Mouse (Mus musculus): ENCODE measurements around the gene Olfr1044. TPM values are rescaled to one million over a fixed set of nuclear protein-coding genes. Genes with fewer than 3 reads are reported as not detected.
"Not testable (repeated sequence)": the region's sequence is repeated elsewhere in the genome, so short reads cannot be mapped to it uniquely, and the experiment has no call there.

The Olfr1044 gene
- not detected in 2 replicates for polyA plus RNA-seq (2012; rRNA removed)

GRCm38 (mm10) chr2:86177720-86178119 lies at the start of gene Olfr1044:
TSS of gene Olfr1044 (minus strand) at chr2:86177820.
- H3K27me3 ChIP-seq (ENCODE audit: control insufficient read depth, insufficient read depth, low read length), result no peaks in the 10 kb centered on the region
- H3K4me3 ChIP-seq (ENCODE audit: control insufficient read depth, low read depth, low read length), result no peak within 1 kb of the TSS
- H3K27ac ChIP-seq (ENCODE audit: control insufficient read depth, insufficient read depth, low read depth, low read length), result no peak within 1 kb of the TSS
- H3K36me3 ChIP-seq (ENCODE audit: control insufficient read depth, insufficient read depth, low read length), result no peaks in the 10 kb centered on the region
- no peak for TF ChIP-seq CTCF (IDR thresholded peaks at IDR 0.05; ENCODE audit: control insufficient read depth, insufficient read depth, insufficient replicate concordance, low read depth, low read length)
- TF ChIP-seq POLR2A (IDR thresholded peaks at IDR 0.05; ENCODE audit: control insufficient read depth, low read depth, low read length), result no peak
- H3K4me1 ChIP-seq (ENCODE audit: control insufficient read depth, insufficient read depth, low read length), result no peaks in the 10 kb centered on the region

- TF ChIP-seq POLR2A (IDR thresholded peaks at IDR 0.05; ENCODE audit: control insufficient read depth, low read depth, low read length) (no peak), CTCF (IDR thresholded peaks at IDR 0.05; ENCODE audit: control insufficient read depth, insufficient read depth, insufficient replicate concordance, low read depth, low read length) (no peak)
Measured at GRCm38 (mm10) chr2:86219214-86219613, 41.6 kb upstream of the Olfr1044 start, which contains the start of gene Olfr1046. TSS of gene Olfr1046 (minus strand) at chr2:86219314.

GRCm38 (mm10) chr2:86202909-86203308 lies 25.3 kb upstream of the Olfr1044 start, which contains the start of gene Olfr1045:
TSS of gene Olfr1045 (minus strand) at chr2:86203009.
- H3K27ac ChIP-seq (ENCODE audit: control insufficient read depth, insufficient read depth, low read depth, low read length), result no peak within 1 kb of the TSS
- no peaks in the 10 kb centered on the region for H3K36me3 ChIP-seq (ENCODE audit: control insufficient read depth, insufficient read depth, low read length)
- TF ChIP-seq CTCF (IDR thresholded peaks at IDR 0.05; ENCODE audit: control insufficient read depth, insufficient read depth, insufficient replicate concordance, low read depth, low read length), result no peak
- no peak for TF ChIP-seq POLR2A (IDR thresholded peaks at IDR 0.05; ENCODE audit: control insufficient read depth, low read depth, low read length)
- H3K4me1 ChIP-seq (ENCODE audit: control insufficient read depth, insufficient read depth, low read length), result no peaks in the 10 kb centered on the region
- H3K27me3 ChIP-seq (ENCODE audit: control insufficient read depth, insufficient read depth, low read length), result no peaks in the 10 kb centered on the region
- H3K4me3 ChIP-seq (ENCODE audit: control insufficient read depth, low read depth, low read length), result no peak within 1 kb of the TSS

More at GRCm38 (mm10) chr2:86219214-86219613, 41.6 kb upstream of the Olfr1044 start, which contains the start of gene Olfr1046:
- no peaks in the 10 kb centered on the region for H3K36me3 ChIP-seq (ENCODE audit: control insufficient read depth, insufficient read depth, low read length)
- H3K27me3 ChIP-seq (ENCODE audit: control insufficient read depth, insufficient read depth, low read length), result no peaks in the 10 kb centered on the region
- H3K27ac ChIP-seq (ENCODE audit: control insufficient read depth, insufficient read depth, low read depth, low read length), result no peak within 1 kb of the TSS
- H3K4me3 ChIP-seq (ENCODE audit: control insufficient read depth, low read depth, low read length), result no peak within 1 kb of the TSS
- H3K4me1 ChIP-seq (ENCODE audit: control insufficient read depth, insufficient read depth, low read length), result no peaks in the 10 kb centered on the region

GRCm38 (mm10) chr2:86195863-86196262 lies 18.2 kb upstream of the Olfr1044 start:
- no peak overlapping the region for H3K4me3 ChIP-seq (ENCODE audit: control insufficient read depth, low read depth, low read length)
- H3K4me1 ChIP-seq (ENCODE audit: control insufficient read depth, insufficient read depth, low read length), result no peaks in the 10 kb centered on the region

GRCm38 (mm10) chr2:86185583-86185982 lies 8.0 kb upstream of the Olfr1044 start, which contains the start of gene Olfr52:
TSS of gene Olfr52 (minus strand) at chr2:86185683.
- Histone ChIP-seq H3K4me3 (ENCODE audit: control insufficient read depth, low read depth, low read length) (no peak within 1 kb of the TSS), H3K27ac (ENCODE audit: control insufficient read depth, insufficient read depth, low read depth, low read length) (no peak within 1 kb of the TSS), H3K4me1 (ENCODE audit: control insufficient read depth, insufficient read depth, low read length) (no peaks in the 10 kb centered on the region), H3K27me3 (ENCODE audit: control insufficient read depth, insufficient read depth, low read length) (no peaks in the 10 kb centered on the region), H3K36me3 (ENCODE audit: control insufficient read depth, insufficient read depth, low read length) (no peaks in the 10 kb centered on the region)
- TF ChIP-seq POLR2A (IDR thresholded peaks at IDR 0.05; ENCODE audit: control insufficient read depth, low read depth, low read length) (no peak), CTCF (IDR thresholded peaks at IDR 0.05; ENCODE audit: control insufficient read depth, insufficient read depth, insufficient replicate concordance, low read depth, low read length) (no peak)

More at GRCm38 (mm10) chr2:86195863-86196262, 18.2 kb upstream of the Olfr1044 start:
- Histone ChIP-seq H3K27me3 (ENCODE audit: control insufficient read depth, insufficient read depth, low read length) (no peaks in the 10 kb centered on the region), H3K27ac (ENCODE audit: control insufficient read depth, insufficient read depth, low read depth, low read length) (no peak overlapping the region), H3K36me3 (ENCODE audit: control insufficient read depth, insufficient read depth, low read length) (no peaks in the 10 kb centered on the region)
- TF ChIP-seq CTCF (IDR thresholded peaks at IDR 0.05; ENCODE audit: control insufficient read depth, insufficient read depth, insufficient replicate concordance, low read depth, low read length) (no peak), POLR2A (IDR thresholded peaks at IDR 0.05; ENCODE audit: control insufficient read depth, low read depth, low read length) (no peak)

GRCm38 (mm10) chr2:86179950-86180349 lies 2.3 kb upstream of the Olfr1044 start:
- TF ChIP-seq POLR2A (IDR thresholded peaks at IDR 0.05; ENCODE audit: control insufficient read depth, low read depth, low read length) (no peak), CTCF (IDR thresholded peaks at IDR 0.05; ENCODE audit: control insufficient read depth, insufficient read depth, insufficient replicate concordance, low read depth, low read length) (no peak)
- Histone ChIP-seq H3K4me1 (ENCODE audit: control insufficient read depth, insufficient read depth, low read length) (no peaks in the 10 kb centered on the region), H3K4me3 (ENCODE audit: control insufficient read depth, low read depth, low read length) (no peak overlapping the region), H3K27me3 (ENCODE audit: control insufficient read depth, insufficient read depth, low read length) (no peaks in the 10 kb centered on the region), H3K36me3 (ENCODE audit: control insufficient read depth, insufficient read depth, low read length) (no peaks in the 10 kb centered on the region), H3K27ac (ENCODE audit: control insufficient read depth, insufficient read depth, low read depth, low read length) (no peak overlapping the region)

- H3K36me3 ChIP-seq (ENCODE audit: control insufficient read depth, insufficient read depth, low read length); H3K4me1 ChIP-seq (ENCODE audit: control insufficient read depth, insufficient read depth, low read length); H3K27me3 ChIP-seq (ENCODE audit: control insufficient read depth, insufficient read depth, low read length); H3K4me3 ChIP-seq (ENCODE audit: control insufficient read depth, low read depth, low read length); H3K27ac ChIP-seq (ENCODE audit: control insufficient read depth, insufficient read depth, low read depth, low read length): not testable (repeated sequence)
Measured at GRCm38 (mm10) chr2:86175422-86175821, 2.2 kb downstream of the Olfr1044 start.

- TF ChIP-seq POLR2A (IDR thresholded peaks at IDR 0.05; ENCODE audit: control insufficient read depth, low read depth, low read length) (no peak), CTCF (IDR thresholded peaks at IDR 0.05; ENCODE audit: control insufficient read depth, insufficient read depth, insufficient replicate concordance, low read depth, low read length) (no peak)
- H3K4me1 ChIP-seq (ENCODE audit: control insufficient read depth, insufficient read depth, low read length), result no peaks in the 10 kb centered on the region
- H3K4me3 ChIP-seq (ENCODE audit: control insufficient read depth, low read depth, low read length), result no peak within 1 kb of the TSS
- no peaks in the 10 kb centered on the region for H3K36me3 ChIP-seq (ENCODE audit: control insufficient read depth, insufficient read depth, low read length)
- no peaks in the 10 kb centered on the region for H3K27me3 ChIP-seq (ENCODE audit: control insufficient read depth, insufficient read depth, low read length)
- H3K27ac ChIP-seq (ENCODE audit: control insufficient read depth, insufficient read depth, low read depth, low read length), result no peak within 1 kb of the TSS
Measured at GRCm38 (mm10) chr2:86167422-86167821, 10.2 kb downstream of the Olfr1044 start, which contains the start of gene Olfr1043. TSS of gene Olfr1043 (minus strand) at chr2:86167522.
